Mouse (Mus musculus) naive thymus-derived CD4-positive, alpha-beta T cell, adult 2 months (primary cell): Measurements from ENCODE around the gene Galns.

Experiments used
- DNase-seq: peaks from one replicate; pipeline ENCODE4 v3.0.0-alpha.2; 2011; ENCODE audit warnings: low read depth

The Galns gene

DNA sequence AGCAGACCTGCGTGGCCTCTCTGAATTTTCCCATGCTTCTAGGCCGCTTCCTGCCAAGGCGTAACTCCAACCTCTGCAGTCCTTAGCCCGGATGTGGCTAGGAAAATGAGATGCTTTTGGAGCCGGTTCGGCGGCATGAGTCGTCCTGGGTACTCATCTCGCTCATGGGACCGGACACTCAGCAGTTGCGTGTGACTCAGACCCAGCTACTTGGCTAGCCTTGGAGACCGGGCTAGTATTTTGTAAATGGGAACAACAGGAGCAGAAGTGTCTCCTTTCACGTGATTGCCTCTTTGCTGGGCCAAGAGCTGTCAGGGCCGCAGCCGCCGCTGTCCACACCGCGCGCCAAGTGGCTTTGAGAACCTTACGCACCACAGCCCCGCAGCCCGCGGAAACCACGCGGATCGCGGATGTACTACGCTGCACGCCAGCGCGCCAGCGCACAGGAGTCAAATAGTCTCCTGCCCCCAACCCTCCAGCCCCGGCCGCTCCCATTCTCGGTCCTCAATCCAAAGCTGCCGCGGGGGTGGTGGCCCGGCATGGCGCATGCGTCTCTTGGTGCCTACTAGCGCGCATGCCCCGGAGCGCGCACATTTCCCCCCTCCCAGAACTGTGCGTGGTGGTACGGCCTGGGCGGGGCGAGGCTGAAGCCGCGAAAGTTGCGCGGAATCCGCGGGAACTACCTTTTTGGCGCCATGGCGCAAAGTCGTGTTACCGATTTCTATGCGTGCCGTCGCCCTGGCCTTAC, 43.7 kb downstream of the Galns start, which contains the start of gene Cdt1:
TSS of gene Cdt1 (plus strand) at position 655 of the 748 bp plus-strand sequence.
- peak; percentile 97 for DNase-seq

DNA sequence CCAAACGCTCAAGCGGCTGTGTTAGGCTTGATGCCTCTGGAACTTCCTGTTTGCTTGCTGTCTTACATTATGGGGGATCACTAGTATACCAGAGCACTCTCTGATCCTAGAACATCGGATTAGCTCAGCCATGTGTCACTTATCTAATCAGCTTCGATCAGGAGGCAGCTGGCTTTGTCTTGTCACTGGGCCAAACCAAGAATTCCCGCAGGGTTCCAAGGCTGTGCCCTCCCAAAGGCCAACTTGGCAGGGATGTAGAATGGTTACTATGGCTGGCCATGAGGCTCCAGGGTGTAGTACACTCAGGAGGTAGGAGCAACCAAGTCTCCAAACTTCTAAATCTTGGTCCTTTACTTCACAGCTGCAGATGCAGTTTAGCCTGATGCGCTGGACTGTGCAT, 44.5 kb downstream of the Galns start:
- DNase-seq, result no peak

DNA sequence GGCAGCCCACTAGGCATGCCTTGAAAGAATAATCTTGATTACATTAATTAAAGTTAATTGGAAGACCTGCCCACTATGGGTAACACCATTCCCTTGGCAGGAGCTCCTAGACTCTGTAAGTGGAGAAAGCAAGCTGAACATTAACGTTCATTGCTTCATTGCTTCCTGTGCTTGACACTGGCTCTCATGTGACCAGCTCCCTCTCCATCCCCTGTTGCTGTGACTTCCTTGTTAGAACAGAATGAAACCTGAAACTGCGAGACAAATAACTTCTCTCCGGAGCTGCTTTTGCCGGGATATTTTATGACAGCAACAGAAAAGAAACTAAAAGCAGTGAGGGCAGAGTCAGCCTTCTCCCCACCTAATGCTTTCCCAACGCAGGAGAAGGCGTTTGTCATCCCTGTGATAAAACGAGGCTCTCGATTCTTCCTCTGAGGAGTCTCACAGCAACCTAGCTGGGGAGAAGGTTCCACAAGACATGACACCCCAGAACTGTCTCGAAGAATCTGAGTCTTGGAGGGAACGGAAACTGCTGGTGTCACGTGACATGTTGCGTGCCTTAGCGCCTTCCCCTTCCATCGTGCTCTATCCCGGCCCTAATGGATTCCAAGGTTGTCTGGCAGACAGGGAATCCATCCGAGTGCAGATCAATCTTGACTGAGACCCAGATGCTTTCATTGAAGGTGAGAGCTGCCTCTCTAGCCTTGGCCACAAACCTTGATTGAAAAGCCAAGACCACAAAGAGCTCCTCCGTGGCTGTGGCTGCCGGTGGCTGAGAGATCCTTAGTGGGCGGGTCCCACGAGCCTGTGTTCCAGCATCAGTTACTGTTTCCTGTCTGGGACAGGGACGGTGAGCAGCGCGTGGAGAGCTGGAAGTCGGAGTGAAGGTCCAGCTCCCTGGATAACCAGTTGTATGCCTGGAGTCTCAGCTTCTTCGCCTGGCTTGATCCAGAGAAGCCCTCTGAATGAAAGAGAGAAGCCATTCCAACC, 46.6 kb downstream of the Galns start:
- no peak for DNase-seq

DNA sequence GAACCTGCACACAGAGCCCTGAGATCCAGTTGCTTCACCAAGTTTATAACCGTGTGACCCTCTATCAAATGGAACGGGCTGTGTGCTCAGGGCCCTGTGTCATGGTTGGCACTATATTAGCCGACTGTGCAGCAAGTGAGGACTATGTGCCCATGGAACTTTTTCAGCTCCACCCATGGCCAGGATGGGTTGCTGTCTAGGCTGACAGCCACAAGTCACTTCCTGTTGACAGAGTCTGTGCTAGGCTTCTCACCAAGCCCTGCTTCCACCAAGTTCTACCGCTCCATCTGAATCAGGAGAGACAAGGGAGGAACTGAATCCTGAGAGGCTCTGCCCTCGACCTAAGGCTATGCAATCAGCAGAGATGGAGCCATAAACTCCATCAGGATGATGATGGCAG, 50.1 kb downstream of the Galns start:
- DNase-seq, result peak; percentile 78

DNA sequence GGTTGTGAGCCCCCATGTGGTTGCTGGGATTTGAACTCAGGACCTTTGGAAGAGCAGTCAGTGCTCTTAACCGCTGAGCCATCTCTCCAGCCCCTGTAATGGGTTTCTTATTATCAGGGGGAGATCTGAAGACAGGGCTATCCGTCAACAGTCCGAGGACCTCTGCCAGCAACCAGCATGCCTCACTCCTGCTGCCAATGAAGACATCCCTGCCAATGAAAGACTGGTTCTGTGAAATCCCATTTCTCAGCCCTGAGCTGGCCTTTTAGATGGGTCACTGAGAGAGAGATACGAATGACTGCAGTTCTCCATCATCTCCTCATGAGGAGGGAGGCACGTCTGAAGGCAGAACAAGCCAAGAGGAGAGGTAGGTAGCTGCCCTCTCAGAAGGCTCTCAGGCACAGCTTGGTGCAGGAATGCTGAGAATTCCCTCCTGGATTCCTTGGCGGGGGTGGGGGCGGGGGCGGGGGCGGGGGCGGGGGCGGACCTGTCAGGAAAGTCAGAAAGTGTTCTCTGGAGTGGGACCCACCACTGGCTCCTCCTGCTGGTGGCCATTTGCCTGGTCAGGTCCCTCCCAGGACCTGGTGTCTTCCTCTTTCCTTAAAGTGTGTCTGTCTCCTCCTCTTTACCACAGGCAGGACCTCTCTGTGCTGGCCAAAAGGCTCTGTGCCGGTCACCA, 52.5 kb downstream of the Galns start:
- DNase-seq, result no peak

DNA sequence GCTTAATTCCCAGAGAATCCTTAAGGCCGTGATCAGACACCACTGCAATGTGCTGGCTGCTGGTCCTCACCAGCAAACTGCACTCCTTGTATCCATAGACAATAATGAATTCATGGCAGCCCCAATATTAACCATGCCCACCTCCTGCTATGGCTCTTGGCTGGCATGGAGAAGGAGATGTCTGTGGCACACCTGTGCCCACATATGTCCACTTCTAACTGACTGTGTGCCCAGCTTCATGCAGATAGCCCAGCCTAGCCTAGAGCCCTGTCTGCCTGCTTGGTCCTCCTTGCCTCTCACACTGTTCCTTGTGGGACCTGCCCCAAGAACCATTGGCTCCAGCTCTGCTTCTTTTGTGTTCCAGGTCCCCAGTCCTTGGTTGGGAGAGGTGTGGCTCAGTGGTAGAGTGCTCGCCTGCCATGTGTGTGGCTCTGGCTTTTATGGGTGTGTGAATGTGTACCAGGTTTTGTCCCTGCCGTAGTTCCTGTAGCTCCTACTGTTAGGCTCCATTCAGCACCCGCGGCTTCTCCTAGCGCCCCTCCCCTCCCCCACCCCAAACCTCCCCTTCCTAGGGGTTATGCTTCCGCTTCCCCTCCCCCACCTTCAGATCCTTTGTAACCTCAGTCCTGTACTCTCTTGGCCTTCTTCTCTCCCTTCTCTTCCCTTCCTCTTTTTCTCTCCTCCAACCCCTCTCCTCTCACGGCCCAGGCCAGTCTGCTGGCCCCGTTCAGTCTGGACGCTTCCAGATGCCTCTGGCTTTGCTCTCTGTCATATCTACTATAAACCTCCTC, 53.8 kb downstream of the Galns start:
- DNase-seq, result peak; percentile 49

DNA sequence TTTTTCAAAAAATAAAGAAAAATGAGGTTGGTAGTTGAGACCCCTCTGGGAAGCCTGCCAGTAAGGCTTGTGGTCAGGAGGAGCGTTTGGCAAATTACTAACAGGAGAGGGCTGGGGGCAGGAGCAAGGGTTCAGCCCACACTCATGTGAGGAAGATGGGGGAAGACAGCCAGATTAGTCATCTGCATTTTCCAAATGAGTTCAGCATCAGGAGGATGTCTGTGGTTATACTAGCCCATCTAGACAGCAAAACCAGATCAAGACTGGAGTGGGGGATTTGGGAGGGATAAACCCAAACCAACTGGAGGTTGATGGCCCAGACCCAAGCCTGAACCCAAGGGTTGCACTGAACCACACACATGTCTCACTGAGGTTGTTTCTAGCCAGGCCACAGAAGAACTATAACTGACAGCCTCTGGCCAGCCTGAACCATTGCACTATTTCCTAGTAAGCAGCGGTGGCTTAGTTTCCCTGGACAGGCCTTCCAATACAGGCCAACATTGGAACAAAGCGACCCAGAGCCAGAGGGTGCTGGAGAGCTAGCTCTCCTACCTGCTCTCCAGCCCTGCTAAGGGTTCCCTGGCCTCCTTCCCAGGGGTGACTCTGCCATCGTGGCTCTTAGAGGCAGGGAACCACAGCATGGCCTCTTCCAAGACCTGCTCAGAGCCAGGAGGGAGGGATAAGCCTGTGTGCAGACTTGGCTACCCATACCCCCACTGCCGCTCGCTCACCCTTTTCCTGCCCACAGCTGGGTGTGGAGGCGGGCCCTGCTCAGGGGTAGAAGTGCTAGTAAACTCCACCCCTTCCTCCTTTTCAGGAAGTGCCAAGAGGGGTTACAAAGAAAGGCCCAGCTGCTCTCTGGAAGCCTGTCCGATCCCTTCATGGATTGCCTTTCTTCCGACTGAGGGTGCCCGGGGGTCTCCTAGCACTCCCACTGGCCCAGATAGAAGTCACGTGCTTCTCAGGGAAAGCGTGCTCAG, 54.9 kb downstream of the Galns start:
- DNase-seq, result peak; percentile 85

DNA sequence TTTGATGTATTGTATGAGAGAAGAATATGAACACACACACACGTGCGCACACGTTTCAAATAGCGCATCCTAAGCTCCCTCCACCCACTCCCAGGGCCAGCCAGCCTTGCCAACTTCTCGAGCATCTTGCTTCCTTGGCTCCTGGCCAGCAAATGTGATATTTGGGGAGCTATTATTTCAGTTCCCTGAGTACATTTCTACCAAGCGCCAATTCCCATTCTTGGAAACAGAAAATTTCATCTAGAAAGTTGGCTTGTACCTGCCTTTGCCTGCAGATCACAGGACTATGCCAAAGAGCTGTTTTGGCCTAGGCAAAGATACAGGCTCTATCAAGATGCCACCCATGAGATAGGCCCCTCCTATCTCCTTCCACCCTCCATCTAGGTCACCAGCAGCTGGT, 56.5 kb downstream of the Galns start:
- DNase-seq, result no peak

DNA sequence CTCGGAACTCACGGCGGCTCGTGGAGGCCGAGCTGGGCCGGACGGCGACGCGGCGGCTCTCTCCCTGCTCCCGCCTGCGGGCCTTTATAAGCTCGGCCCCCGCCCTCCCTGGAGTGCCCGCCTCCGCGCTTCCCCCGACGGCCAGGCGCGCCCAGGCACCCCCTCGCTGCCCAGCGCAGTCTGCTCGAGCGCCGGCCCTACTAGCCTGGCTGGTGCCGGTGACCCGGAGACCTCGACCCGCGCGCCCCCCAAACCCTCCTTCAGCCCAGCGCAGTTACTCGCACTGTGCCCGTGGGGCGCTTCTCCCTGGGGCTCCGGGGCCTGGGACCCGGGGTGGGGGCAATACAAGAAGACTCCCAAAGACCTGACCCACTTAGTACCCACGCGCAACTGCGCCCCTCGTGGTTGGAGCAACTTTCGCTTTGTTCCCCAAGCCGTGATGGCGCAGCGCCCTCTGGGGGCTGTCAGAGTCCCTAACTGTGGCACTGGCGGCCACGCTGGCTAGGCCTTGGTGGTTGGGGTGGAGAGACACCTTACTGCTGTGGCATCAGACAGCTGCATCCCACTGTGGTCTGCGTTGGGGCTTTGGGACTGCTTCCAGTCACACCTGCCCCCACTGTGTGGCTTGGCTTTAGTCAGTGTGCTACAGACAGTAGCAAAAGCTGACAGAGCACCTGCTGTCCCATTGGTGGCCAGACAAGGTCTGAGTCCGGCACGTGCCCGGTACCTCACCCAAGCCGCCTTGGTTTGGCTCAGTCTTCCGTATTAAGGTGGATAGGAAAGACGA, 59.8 kb downstream of the Galns start, which contains the start of gene Piezo1:
TSS of gene Piezo1 (minus strand) at position 65 of the 787 bp plus-strand sequence.
- DNase-seq, result peak; percentile 98

DNA sequence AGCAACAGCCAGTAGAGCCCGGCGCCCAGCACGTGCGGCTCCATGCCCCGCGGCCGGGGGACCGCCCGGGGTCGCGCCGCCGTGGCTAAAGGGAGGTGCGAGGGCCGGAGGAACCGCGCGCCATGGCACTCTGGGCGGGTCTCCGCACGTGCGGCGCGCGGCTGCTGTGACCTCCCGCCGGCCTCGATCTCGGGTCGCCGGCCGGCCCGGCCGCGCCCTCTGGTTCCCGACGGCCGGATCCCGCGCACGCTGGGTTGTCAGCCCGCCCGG, 60.3 kb downstream of the Galns start:
- no peak for DNase-seq

DNA sequence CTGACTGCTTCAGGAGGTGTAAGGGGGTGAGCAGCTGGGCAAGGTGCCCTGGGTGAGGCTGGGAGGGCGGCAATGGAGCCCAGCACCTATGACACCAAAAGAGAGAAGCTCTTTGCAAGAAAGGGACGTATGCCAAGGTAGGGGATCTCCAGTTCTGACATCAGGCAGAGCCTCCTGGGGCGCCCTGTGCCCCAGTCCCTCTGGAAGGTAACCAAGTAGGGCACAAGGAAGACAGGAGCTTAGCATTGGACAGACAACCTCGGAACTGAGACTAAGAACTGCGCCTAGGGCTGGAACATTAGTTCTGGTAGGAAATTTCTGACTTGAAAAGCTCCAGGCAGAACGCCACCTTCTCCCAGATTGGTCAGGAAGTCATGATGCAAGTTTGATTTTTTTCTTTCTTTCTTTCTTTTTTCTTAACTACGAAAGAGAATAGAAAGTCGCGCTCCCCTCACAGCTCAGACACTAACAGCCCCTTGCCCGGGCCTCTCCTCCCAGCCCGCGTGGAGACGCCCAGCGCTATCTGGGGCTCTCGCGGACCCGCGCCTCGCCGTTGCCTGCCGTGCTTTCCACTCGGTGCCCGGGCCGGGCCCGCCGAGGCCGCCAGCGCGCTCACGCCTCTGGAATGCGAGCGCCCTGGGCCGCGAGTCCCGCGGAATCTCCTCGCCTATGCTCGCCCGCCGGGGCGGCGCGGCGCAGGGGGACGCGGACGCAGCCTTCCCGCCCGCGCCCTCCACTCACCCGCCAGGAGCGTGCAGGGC, 60.8 kb downstream of the Galns start:
- DNase-seq, result peak; percentile 65

DNA sequence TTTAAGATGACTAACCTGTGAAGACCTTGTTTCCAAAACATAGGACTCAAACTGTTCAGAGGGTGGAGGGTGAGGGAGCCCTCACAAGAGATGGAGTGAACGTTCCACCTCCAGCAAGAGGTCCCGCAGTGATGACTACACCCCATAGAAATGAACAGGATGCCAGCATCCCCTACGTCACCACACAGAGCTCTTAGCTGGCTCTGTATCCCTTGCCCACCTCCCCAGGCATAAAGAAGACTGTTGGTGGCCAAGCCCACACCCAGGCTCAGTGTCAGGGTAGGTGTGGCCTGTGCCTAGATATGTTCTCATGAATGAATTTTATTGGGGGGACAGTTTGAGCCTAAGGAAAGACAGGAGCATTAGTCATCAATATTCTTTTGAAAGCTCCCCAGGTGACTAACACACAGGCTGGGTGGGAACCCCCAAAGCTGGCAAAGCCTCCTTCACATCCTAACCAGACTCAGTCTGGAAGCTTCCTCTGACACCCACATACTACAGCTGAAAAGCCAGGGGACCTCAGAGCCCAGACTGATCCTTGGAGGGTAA, 62.3 kb downstream of the Galns start:
- peak; percentile 61 for DNase-seq

DNA sequence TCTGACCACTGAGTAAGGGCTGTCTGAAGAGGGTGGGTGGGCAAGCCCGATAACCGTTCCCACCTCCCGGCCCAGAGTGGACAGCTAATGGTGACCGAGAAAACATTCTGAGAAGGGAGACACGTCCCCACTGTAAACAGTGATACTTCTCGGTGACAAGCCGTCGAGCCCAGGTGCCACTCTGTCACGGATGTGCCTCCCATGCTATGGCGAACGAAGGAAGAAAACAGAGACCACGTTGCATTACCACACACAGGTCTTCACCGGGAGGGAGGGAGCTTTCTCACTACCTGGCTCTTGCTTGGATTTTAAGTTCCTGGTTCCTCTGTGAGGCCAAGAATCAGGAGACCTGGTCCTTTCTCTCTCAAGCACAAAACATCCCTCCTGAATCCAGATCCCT, 62.9 kb downstream of the Galns start:
- peak; percentile 52 for DNase-seq

DNA sequence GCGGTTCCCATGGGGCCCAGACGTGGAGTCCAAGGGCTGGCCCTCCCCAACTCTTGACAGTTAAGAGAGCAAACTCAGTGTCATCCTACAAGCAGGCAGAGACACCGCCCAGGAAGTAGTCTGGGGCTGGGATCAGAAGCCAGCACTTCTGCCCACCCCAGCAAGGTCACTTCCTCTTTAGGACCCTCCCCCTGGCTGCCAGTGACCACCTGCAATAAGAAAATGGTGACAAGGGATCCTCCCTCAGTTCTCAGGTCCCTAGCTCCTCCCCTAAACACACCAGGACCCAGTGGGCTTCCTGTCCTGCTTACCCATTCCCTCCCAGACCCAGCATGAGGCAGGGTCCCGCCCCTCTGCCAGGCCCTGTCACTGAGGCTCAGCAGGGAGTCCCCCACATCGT, 63.4 kb downstream of the Galns start:
- DNase-seq, result peak; percentile 80

DNA sequence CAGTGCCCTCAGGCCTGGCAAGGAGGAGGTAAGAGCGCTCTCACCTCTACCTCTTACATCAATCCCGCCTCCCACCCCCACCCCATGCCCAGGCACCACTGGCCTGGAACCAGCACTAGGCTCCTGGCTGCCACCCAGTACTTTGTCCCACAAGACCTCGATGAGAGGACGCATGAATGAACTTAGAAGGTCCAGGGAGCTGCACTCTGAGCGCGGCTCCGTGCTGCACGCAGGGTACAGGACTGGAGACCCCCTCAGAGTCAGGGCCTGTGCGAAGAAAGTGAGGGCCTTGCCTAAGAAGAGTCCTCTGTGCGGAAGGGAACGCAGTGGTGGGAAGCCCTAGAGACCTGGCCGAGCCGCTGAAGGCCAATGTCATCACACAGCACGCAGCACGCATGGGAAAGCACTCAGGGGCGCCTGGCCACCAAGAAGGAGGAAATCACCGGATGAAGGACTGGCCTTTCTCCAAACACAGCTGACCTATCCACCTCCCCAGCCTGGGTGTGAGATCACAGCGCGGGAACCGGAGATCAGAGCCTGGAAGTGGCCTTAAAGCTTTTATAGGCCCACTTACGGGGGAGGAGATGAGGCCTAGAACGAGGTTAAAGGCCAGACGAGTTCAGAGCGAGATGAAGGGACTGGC, 64.3 kb downstream of the Galns start:
- DNase-seq, result no peak

DNA sequence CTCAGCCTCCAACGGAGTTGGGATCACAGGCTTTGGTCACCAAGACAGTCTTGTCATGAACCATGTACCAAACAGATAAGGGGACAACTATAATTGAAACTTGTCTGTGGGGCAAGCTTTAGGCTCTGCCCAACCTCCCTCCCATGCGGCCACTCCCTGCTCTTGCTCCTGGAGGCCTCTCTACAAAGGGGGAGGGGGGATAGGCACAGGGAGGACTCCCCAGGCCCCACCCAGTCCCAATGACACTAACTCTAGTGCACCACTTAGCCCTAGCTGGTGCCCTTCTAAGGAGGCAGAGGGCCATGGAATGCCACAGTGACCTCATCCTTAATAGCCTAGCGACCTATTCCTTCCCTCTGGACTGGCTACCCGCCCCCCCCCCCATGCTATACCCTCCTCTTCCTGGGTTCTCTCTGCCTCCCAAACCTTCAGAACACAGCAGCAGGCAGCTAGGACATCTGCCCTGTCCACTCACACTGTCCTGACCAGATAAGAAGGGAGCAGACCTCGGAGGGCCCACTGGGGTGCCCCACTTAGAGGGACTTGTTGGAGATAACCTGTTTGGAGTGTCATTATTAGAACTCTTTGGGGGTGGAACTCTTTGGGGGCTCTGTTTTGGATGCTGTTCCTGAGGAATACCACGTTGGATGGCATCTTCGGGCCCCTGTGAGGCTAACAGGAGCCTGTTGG, 65.1 kb downstream of the Galns start:
- DNase-seq, result no peak

DNA sequence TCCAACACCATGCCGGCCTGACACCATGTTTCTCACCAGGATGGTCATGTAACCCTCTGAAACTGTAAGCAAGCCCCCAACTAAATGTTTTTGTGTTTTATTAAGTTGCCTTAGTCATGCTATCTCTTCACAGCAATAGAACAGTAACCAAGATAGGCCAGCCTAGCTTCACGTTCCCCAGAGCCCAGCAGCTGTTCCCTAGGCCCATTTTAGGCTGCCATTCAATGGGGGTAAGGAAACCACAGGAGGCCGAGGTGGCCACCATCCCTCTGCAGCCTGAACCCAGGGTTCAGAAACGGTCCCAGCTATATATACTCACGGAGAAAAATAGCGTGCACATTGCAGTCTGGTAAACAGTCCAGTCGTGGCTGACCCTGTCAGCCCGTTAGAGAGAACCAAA, 67.1 kb downstream of the Galns start:
- no peak for DNase-seq
